Mouse (Mus musculus) mouse embryonic stem cell (cell line): ENCODE measurements at regions not wholly inside any gene's neighbourhood (a gene's known extent, or its start where the extent isn't known, plus 50 kb on each side); places are given as distances from the start of the nearest gene placed in this dataset.

ENCODE experiments used
- in situ Hi-C, 2 experiments: fragments of 300-500 bp; cut with MboI; formaldehyde crosslinking; loops; 1 replicate in 1 of 2; 3 replicates in 1 of 2; pipeline ENCODE4 v1.14.3; 2019 to 2020; ENCODE audit warnings: low sequenced_read_pairs in 2 of 2, low pct_unique_long_range_greater_than_20kb in 1 of 2, mixed read lengths in 1 of 2; ENCODE audit not compliant: unreplicated experiment in 1 of 2

GRCm38 (mm10) chr16:29883252-29883992 lies 180.8 kb upstream of the Hes1 start:
- in situ Hi-C loops = no loop called here

DNA sequence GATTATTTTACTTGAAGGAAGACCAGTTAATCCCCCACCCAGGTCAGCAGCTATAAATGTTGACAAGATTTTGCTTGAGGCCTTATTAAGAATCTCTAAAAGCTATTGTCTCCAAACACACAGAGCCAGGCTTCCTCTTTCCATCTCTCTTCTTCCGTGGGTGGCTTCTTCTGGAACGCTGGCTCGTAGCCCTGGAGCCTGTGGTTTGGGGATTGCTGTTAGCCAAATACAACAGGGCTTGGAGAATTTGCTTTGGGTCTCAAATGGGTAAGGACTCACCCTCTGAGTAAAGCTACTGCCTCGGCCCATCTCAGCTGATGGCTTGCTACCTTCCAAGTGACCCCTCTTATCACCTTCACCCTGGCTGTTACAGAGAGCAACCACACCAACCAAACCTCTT lies 179.3 kb upstream of the Hes1 start:
- in situ Hi-C loops = no loop called here

GRCm38 (mm10) chr16:29886755-29887154 lies 177.4 kb upstream of the Hes1 start:
- in situ Hi-C loops = no loop called here

DNA sequence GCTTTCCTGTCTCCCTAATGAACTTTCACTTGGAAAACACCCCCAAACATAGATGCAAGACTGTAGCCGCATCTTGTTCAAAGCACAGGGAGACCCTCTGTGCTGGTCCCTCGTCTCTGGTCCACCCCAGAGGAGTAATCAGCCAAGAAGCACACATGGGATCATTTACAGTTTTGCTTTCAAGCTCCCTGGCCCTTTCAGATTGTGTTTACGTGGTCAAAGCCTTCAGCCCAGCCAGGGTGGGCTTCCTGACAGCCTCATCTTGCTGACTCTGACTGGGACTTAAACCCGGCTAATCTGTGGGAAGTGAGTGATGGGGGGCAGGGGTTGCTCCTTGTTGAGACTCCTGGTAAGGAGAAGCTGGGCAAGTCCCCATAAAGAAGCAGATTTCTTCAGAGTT lies 174.8 kb upstream of the Hes1 start:
- in situ Hi-C loops = no loop called here

DNA sequence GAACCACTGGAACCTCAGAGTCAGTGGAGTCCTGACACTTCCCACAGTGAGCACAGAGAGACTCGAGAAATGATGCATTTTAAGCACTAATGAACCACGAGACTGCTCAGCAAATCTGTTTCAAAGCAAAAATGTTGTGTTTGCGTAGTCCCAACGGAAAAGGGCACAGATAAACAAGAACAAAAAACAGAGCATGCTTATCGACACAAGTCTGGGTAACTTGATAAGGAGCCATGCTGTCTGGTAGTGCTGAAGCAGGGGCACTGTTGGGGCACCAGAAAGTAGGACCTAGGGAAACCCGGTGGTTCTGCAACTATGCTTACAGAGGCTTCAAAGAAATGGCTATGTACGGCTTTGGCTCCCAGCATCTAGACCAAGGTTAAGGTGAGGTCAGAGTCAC lies 172.7 kb upstream of the Hes1 start:
- in situ Hi-C loops = no loop called here

- in situ Hi-C loops = no loop called here
These were observed 170.0 kb upstream of the Hes1 start for GRCm38 (mm10) chr16:29893871-29894828.

DNA sequence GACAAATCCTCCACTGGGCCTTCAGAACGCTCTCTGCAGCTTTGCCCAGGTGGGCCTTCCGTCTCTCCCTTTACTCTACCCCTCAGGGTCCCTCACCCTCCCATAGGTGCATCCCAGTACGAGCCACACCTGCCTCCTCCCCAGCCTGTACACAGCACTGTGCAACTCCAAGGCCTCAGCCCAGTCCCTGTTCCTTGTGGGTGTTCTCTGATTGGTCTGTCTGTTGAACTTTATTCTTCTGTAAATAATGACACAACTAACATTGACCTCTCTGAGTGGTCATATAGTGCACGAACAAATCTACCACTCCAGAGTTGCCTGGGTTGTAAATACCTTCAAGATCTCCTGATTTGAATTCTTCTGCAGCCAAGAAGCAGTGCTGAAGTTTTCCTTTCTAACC lies 167.8 kb upstream of the Hes1 start:
- in situ Hi-C loops = no loop called here

DNA sequence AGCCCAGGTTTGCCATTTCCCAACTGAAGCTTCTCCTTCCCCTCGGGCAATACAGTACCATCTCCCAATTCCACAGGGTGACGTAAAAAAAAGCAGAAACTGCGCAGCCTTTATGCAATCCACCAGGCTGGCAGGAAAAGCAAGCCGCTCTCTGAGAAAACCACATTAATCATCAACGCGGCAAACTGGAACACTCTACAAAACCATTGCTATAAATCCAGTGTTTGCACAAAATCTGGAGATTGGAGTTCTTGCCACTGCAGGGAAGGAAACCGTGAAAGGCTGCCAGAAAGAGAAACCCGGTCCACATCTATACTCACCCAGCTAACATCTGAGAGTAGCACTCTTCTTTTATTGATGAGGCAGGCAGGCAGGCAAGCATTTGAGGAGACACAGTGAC lies 160.7 kb upstream of the Hes1 start:
- in situ Hi-C loops = no loop called here

DNA sequence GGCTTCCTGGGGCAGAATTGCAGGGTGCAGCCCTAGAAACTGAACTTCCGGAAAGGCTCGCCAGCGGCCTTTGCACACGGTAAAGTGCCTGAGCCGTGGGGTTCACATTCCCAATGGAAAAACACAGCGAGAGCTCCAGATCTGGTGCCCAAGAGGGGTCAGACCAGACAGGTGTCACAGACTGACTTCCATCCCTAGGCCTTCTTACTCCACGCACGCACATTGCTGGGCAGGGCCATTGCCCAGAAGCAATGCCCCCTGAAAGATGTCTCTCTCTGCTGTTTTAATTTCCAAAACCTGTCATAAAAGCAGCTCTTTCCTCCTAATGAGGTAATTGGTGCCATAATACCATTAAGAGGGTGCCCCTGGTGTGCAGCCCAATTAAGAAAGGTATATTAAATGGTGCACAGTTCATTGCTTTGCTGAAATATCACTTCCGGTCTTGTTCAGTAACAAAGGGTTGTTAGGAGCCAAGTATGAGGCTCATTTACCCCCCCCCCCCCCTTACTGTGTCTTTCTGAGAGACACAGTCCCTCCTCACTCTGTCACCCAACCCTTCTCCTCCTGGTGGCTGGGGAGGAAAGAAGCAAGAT lies 159.9 kb upstream of the Hes1 start:
- in situ Hi-C loops = no loop called here

- in situ Hi-C loops = no loop called here
These were observed 156.9 kb upstream of the Hes1 start for GRCm38 (mm10) chr16:29907331-29907730.

DNA sequence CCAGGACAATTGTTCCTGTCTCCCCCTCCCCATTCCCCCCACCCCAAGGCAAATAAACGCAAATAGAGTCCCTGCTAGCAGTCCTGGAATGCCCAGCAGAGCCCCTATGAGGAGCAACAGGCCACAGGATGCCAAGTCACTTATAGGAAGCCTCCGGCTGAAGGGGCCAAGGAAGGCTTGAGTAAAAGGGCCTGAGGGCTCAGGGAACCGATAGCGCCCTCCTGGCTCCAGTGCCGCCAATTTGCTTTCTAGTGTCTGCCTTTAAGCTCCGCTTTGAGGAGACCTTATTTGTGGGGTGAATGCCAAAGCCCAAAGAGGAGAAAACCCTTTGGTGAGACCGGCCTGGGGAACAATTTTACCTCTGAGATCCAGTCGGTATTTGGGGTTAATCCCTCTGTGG lies 156.2 kb upstream of the Hes1 start:
- in situ Hi-C loops = no loop called here

GRCm38 (mm10) chr16:29909923-29910465 lies 154.2 kb upstream of the Hes1 start:
- in situ Hi-C loops = no loop called here

- in situ Hi-C loops = no loop called here
These were observed 153.0 kb upstream of the Hes1 start for GRCm38 (mm10) chr16:29911164-29911571.

DNA sequence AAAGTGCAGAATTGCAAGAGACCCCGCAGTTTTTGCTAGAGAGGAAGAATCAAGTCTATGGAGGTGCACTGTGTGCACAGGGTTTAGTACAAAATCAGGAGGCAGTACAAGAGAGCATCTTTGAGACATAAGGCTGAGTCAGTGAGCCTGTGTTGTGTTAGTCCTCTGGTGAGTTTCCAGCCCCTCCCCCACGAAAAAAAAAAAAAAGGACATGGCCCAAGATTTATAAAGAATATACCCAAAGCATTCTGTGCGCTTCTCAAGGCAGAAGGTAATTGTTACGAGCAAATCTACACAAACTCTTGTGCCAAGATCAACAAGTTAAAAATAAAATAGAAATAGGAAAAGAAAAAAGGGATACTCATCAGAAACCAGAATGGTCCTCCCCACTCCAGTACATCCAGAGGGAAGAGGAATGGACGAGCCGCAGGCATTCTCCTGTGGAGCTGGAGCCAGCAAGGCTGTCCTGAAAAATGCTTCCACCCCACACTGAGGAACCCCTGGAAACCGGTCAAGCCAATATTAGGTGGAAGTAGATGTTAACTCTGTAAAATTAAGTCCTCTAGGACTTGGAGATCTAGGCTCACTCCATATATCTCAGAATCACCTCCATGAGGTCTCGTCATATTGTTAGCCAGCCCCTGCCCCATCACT lies 150.7 kb upstream of the Hes1 start:
- in situ Hi-C loops = no loop called here

- in situ Hi-C loops = no loop called here
These were observed 148.8 kb upstream of the Hes1 start for GRCm38 (mm10) chr16:29915346-29915745.

GRCm38 (mm10) chr16:29917989-29918388 lies 146.2 kb upstream of the Hes1 start:
- in situ Hi-C loops = no loop called here

GRCm38 (mm10) chr16:29918396-29918795 lies 145.8 kb upstream of the Hes1 start:
- in situ Hi-C loops = no loop called here

GRCm38 (mm10) chr16:29920940-29921339 lies 143.2 kb upstream of the Hes1 start:
- in situ Hi-C loops = no loop called here

GRCm38 (mm10) chr16:29921385-29921784 lies 142.8 kb upstream of the Hes1 start:
- in situ Hi-C loops = no loop called here
